Mouse (Mus musculus): ENCODE measurements around the gene Ucn2. TPM values are rescaled to one million over a fixed set of nuclear protein-coding genes. Genes with fewer than 3 reads are reported as not detected.

Gene Ucn2
- polyA plus RNA-seq, 1 experiment from 2014 or later, result not detected

DNA sequence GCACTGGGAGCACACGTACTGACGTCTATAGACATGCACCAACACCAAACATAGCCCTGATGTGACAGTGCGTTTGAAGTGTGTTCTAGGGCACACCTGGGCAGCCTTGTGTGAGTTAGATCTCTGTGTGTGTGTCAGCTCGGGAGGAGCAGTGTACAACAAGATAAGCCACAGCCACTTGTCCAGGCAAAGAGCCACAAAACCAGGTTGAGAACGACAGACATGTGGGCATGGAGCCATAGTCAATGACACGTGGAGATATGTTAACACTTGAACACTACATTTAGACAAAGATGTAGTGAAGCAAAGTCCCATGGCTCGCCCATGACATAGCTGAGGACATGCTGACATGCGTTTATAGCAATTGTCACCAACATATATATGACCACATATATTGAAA, 15.2 kb upstream of the Ucn2 start:
- ATAC-seq (ENCODE audit: low FRiP score, low TSS enrichment), result no peak
- 69% methylated on average over 8 of the region's 8 CpGs for WGBS
- no peak for DNase-seq (ENCODE audit: low spot score)
- no peak overlapping the region for H3K27ac ChIP-seq (replicated peaks)
- H3K36me3 ChIP-seq (ENCODE audit: control insufficient read depth, insufficient read depth, low read length), result no peaks in the 10 kb centered on the region
- no peaks in the 10 kb centered on the region for H3K27me3 ChIP-seq (ENCODE audit: control insufficient read depth, insufficient read depth, low read length)
- no peaks in the 10 kb centered on the region for H3K9me3 ChIP-seq (ENCODE audit: control insufficient read depth, low read length)
- no peak for TF ChIP-seq EP300 (optimal IDR thresholded peaks at IDR 0.05)
- no peak for TF ChIP-seq CTCF (IDR thresholded peaks at IDR 0.05; ENCODE audit: low read depth)
- H3K4me1 ChIP-seq (replicated peaks; ENCODE audit: control insufficient read depth, insufficient read depth), result no peaks in the 10 kb centered on the region
- no peak overlapping the region for H3K9ac ChIP-seq (ENCODE audit: low read length)
- H3K4me3 ChIP-seq (ENCODE audit: low read depth, low read length), result no peak overlapping the region
- H3K4me2 ChIP-seq (replicated peaks; ENCODE audit: low read depth), result no peak overlapping the region

GRCm38 (mm10) chr9:108976483-108976882, 9.3 kb upstream of the Ucn2 start:
- no peak for DNase-seq (ENCODE audit: low spot score)
- TF ChIP-seq EP300 (optimal IDR thresholded peaks at IDR 0.05) (no peak), CTCF (IDR thresholded peaks at IDR 0.05; ENCODE audit: low read depth) (no peak)
- Histone ChIP-seq H3K9me3 (ENCODE audit: control insufficient read depth, low read length) (no peaks in the 10 kb centered on the region), H3K27me3 (ENCODE audit: control insufficient read depth, insufficient read depth, low read length) (no peaks in the 10 kb centered on the region), H3K4me2 (replicated peaks; ENCODE audit: low read depth) (no peak overlapping the region), H3K36me3 (ENCODE audit: control insufficient read depth, insufficient read depth, low read length) (no peaks in the 10 kb centered on the region), H3K4me1 (replicated peaks; ENCODE audit: control insufficient read depth, insufficient read depth) (no peaks in the 10 kb centered on the region), H3K9ac (ENCODE audit: low read length) (no peak overlapping the region), H3K27ac (replicated peaks) (no peak overlapping the region), H3K4me3 (ENCODE audit: low read depth, low read length) (no peak overlapping the region)
- ATAC-seq (ENCODE audit: low FRiP score, low TSS enrichment), result no peak
- WGBS, result 81% methylated on average over 9 of the region's 9 CpGs

- TF ChIP-seq EP300 (optimal IDR thresholded peaks at IDR 0.05) (no peak), CTCF (IDR thresholded peaks at IDR 0.05; ENCODE audit: low read depth) (no peak)
These were observed 7.8 kb upstream of the Ucn2 start for GRCm38 (mm10) chr9:108977966-108978365.

DNA sequence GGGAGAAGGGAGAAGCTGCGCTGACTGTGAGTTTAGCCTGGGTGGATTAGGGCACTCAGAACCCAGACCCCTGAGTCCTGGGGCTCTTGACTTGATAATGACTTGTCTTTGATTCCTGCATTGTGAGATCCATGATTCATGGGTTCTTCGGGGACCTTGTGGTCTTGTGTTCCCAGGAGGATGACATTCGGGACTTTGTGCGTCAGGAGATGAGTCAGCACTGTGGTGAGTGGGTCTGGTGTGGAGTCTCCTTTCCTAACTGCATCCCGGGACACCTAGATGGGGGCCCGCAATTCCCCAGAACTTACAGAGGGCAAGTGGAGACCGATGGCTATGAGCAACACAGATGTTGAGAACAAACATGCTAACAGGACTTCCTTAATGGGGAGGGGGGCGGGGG, 3.3 kb upstream of the Ucn2 start:
- no peak for ATAC-seq (ENCODE audit: low FRiP score, low TSS enrichment)
- no peak overlapping the region for H3K9ac ChIP-seq (ENCODE audit: low read length)

More at GRCm38 (mm10) chr9:108977966-108978365, 7.8 kb upstream of the Ucn2 start:
- Histone ChIP-seq H3K9ac (ENCODE audit: low read length) (no peak overlapping the region), H3K36me3 (ENCODE audit: control insufficient read depth, insufficient read depth, low read length) (no peaks in the 10 kb centered on the region), H3K27ac (replicated peaks) (no peak overlapping the region), H3K4me3 (ENCODE audit: low read depth, low read length) (no peak overlapping the region), H3K4me2 (replicated peaks; ENCODE audit: low read depth) (no peak overlapping the region), H3K9me3 (ENCODE audit: control insufficient read depth, low read length) (no peaks in the 10 kb centered on the region), H3K27me3 (ENCODE audit: control insufficient read depth, insufficient read depth, low read length) (no peaks in the 10 kb centered on the region), H3K4me1 (replicated peaks; ENCODE audit: control insufficient read depth, insufficient read depth) (no peaks in the 10 kb centered on the region)
- ATAC-seq (ENCODE audit: low FRiP score, low TSS enrichment) (no peak), DNase-seq (ENCODE audit: low spot score) (no peak)
- WGBS, result 67% methylated on average over 7 of the region's 7 CpGs

DNA sequence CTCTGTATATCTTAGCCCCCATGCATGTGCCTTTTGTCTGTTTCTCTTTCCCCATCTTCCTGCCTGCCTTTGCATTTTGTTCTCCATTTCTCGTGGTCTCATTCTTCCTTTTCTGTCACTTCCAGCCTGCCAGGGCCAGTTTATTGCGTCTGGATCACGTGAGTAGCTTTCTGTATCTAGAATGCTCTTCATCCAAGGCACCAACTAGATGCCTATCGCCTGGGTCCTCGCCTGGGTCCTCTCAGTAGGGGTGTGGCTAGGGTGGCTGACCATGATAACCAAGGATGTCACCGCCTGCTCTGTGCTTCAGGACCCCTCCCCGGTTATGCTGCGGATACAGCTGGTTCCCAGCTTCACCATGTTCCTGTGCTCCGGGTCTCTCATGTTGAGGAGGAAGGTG, 2.6 kb upstream of the Ucn2 start:
- TF ChIP-seq CTCF (IDR thresholded peaks at IDR 0.05; ENCODE audit: low read depth), result no peak
- TF ChIP-seq EP300 (optimal IDR thresholded peaks at IDR 0.05), result no peak
- Histone ChIP-seq H3K9me3 (ENCODE audit: control insufficient read depth, low read length) (no peaks in the 10 kb centered on the region), H3K27me3 (ENCODE audit: control insufficient read depth, insufficient read depth, low read length) (no peaks in the 10 kb centered on the region), H3K4me3 (ENCODE audit: low read depth, low read length) (no peak overlapping the region), H3K9ac (ENCODE audit: low read length) (no peak overlapping the region), H3K27ac (replicated peaks) (no peak overlapping the region), H3K36me3 (ENCODE audit: control insufficient read depth, insufficient read depth, low read length) (no peaks in the 10 kb centered on the region), H3K4me2 (replicated peaks; ENCODE audit: low read depth) (no peak overlapping the region), H3K4me1 (replicated peaks; ENCODE audit: control insufficient read depth, insufficient read depth) (no peaks in the 10 kb centered on the region)
- WGBS, result 75% methylated on average over 9 of the region's 9 CpGs
- DNase-seq (ENCODE audit: low spot score) (no peak), ATAC-seq (ENCODE audit: low FRiP score, low TSS enrichment) (no peak)

More for the DNA sequence above, 3.3 kb upstream of the Ucn2 start:
- 79% methylated on average over 8 of the region's 8 CpGs for WGBS
- Histone ChIP-seq H3K4me3 (ENCODE audit: low read depth, low read length) (no peak overlapping the region), H3K4me2 (replicated peaks; ENCODE audit: low read depth) (no peak overlapping the region), H3K27ac (replicated peaks) (no peak overlapping the region), H3K4me1 (replicated peaks; ENCODE audit: control insufficient read depth, insufficient read depth) (no peaks in the 10 kb centered on the region), H3K36me3 (ENCODE audit: control insufficient read depth, insufficient read depth, low read length) (no peaks in the 10 kb centered on the region), H3K9me3 (ENCODE audit: control insufficient read depth, low read length) (no peaks in the 10 kb centered on the region), H3K27me3 (ENCODE audit: control insufficient read depth, insufficient read depth, low read length) (no peaks in the 10 kb centered on the region)
- TF ChIP-seq CTCF (IDR thresholded peaks at IDR 0.05; ENCODE audit: low read depth) (no peak), EP300 (optimal IDR thresholded peaks at IDR 0.05) (no peak)
- no peak for DNase-seq (ENCODE audit: low spot score)

DNA sequence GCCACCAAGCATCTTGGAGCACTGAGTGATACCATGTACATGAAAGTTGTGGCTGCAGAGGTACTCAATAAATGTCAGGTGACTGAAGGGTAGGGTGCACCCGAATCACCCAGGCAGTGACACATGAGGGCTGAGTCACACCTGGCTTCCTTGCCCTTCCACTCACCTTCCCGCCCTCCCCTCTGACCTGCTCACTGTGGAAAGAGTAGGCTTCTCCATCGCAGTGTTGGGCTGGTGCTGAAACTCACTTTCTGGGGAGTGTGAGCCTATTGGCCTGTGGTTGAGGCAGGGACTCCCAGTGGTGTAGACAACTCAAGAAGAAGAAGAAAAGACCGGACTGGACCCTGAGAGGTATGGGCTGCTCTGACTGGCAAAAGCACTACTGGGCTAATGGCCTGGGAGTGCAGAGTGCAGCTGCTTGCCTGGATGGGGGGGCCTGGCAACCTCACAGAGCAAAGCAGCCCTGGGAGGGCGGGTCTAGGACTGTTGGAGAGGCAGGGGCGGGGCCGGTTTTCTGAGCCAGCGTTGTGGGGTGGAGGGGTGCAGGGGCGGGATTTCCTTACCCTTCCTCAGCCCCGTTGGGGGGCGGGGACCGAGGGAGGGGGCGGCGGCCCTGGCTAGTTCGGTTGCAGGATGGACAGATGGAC, 2.0 kb downstream of the Ucn2 start:
- H3K9me3 ChIP-seq (ENCODE audit: control insufficient read depth, low read length), result no peaks in the 10 kb centered on the region
- TF ChIP-seq EP300 (optimal IDR thresholded peaks at IDR 0.05) (no peak), CTCF (IDR thresholded peaks at IDR 0.05; ENCODE audit: low read depth) (no peak)
- no peaks in the 10 kb centered on the region for H3K36me3 ChIP-seq (ENCODE audit: control insufficient read depth, insufficient read depth, low read length)
- H3K4me3 ChIP-seq (ENCODE audit: low read depth, low read length), result peak overlapping the region; percentile 15; the same call in 1 of the 2 replicates
- WGBS, result 17% methylated on average over 11 of the region's 15 CpGs
- peak; percentile 36; the same call in 1 of the 2 replicates for ATAC-seq (ENCODE audit: low FRiP score, low TSS enrichment)
- DNase-seq (ENCODE audit: low spot score), result peak; percentile 60
- peak overlapping the region; percentile 24; the same call in 1 of the 2 replicates for H3K9ac ChIP-seq (ENCODE audit: low read length)
- 0 out of 2 replicates have a peak, but pooled peaks cover 4% of the 10 kb centered on the region for H3K4me1 ChIP-seq (replicated peaks; ENCODE audit: control insufficient read depth, insufficient read depth)
- peak overlapping the region; percentile 44 for H3K4me2 ChIP-seq (replicated peaks; ENCODE audit: low read depth)
- H3K27me3 ChIP-seq (ENCODE audit: control insufficient read depth, insufficient read depth, low read length), result no peaks in the 10 kb centered on the region
- H3K27ac ChIP-seq (replicated peaks), result peak overlapping the region; percentile 96
